Mouse (Mus musculus) erythroblast, embryonic 14.5 days (primary cell): ENCODE results near the gene Sult3a2. TPM values are rescaled to one million over a fixed set of nuclear protein-coding genes. Genes with fewer than 3 reads are reported as not detected.

Source experiments
- H3K27me3 ChIP-seq: 2 replicates; pipeline ENCODE4 v1.6.1; 2012; ENCODE audit warnings: inconsistent platforms; ENCODE audit not compliant: control insufficient read depth
- H3K36me3 ChIP-seq: 2 replicates; pipeline ENCODE4 v1.6.1; 2012; ENCODE audit warnings: mild to moderate bottlenecking, inconsistent platforms; ENCODE audit not compliant: control insufficient read depth
- H3K4me1 ChIP-seq: 2 replicates; pipeline ENCODE4 v1.6.1; 2012; ENCODE audit warnings: inconsistent platforms; ENCODE audit not compliant: control insufficient read depth
- H3K4me3 ChIP-seq: replicated peaks from 2 replicates; pipeline ENCODE3; 2012; ENCODE audit warnings: moderate library complexity, mild to moderate bottlenecking, inconsistent platforms
- H3K9me3 ChIP-seq: 2 replicates; pipeline ENCODE4 v1.6.1; 2012; ENCODE audit warnings: low read length, inconsistent platforms, mixed read lengths; ENCODE audit not compliant: control insufficient read depth
- GATA1 ChIP-seq: IDR thresholded peaks from 2 replicates; pipeline ENCODE4 v1.6.1; 2012; ENCODE audit warnings: low read length, inconsistent platforms, mixed read lengths
- TAL1 ChIP-seq: IDR thresholded peaks from 3 replicates; pipeline ENCODE4 v1.6.1; 2012; ENCODE audit warnings: low read length, inconsistent platforms, mixed read lengths
- polyA plus RNA-seq: library from polyadenylated mRNA; stranded (reverse); fragments of >175 nt; gene quantifications from 2 replicates; pipeline ENCODE4 v1.2.3, GENCODE M21; 2012

Gene Sult3a2
- polyA plus RNA-seq, 1 experiment = not detected

DNA sequence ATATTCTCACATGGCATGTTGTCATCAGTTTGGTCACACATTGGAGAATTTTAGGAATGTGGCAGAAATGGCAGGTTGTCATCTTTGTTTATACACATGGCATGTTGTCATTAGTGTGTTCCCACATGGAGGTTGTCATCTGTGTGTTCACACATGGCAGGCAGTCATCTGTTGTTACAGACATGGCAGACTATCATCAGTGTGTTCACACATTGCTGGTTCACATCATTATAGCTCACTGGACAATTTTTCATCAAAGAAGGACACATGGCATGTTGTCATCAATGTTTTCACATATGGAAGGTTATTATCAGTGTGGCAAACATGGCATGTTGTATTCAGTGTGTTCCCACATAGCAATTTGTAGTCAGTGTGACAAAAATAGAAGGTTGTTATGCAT is 53.3 kb downstream of the Sult3a2 start:
- Histone ChIP-seq H3K9me3 (peaks cover 24% of the 10 kb centered on the region), H3K36me3 (no peaks in the 10 kb centered on the region), H3K4me1 (no peaks in the 10 kb centered on the region), H3K27me3 (no peaks in the 10 kb centered on the region), H3K4me3 (no peak overlapping the region)
- TF ChIP-seq GATA1 (no peak), TAL1 (no peak)

DNA sequence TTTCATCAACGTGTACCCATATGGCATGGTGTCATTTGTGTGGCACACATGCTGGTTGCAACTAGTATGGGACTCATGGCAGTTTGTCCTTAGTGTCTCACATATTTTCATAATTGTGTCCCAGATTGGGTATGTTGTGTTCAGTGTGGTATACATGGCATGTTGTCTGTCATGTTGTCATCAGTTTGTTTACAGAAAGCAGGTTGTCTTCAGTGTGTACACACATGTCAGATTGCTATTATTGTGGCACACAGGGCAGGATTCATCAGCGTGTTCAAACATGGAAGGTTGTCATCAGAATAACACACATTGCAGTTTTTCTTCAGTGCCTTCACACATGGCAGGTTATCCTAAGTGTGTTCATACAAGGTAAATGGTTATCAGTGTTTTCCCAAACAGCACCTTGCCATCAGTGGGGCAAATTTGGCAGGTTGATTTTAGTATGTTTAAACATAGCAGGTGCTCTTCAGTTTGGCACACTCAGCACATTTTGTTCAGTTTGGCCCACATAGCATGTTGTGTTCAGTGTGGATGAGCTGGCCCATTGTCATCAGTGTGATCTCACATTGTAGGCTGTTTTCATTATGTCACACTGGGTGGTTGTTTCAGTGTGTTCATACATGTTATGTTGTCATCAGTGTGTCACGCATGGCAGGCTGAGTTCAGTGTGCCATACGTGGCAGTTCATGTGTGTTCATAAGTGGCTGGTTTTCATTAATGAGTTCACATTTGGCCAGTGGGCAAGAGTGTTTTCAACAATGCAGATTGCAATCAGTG is 53.9 kb downstream of the Sult3a2 start:
- no peaks in the 10 kb centered on the region for H3K27me3 ChIP-seq
- peaks cover 23% of the 10 kb centered on the region for H3K9me3 ChIP-seq
- H3K4me3 ChIP-seq = no peak overlapping the region
- no peaks in the 10 kb centered on the region for H3K4me1 ChIP-seq
- no peaks in the 10 kb centered on the region for H3K36me3 ChIP-seq
- no peak for TF ChIP-seq GATA1
- TF ChIP-seq TAL1 = no peak

DNA sequence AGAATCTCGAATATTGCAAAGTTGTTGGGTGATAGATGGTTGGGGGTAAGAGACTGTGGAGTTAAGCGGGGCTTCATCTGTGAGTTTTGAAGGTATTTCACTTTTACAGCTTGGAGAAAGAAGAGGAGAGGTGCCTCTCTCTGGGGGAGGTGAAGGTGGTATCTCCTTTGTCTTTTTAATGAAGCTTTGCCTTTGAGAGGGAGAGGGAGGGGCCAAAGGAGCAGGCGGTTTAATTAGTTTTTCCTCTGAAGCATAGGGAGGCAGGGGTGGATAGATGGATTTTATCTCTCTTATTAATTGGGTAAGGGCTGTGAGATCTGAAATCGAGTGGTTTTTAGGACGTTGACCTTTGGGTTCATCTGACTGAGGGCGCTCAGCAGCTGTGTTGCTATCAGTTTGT is 62.7 kb downstream of the Sult3a2 start:
- Histone ChIP-seq H3K9me3 (peaks cover 6% of the 10 kb centered on the region; the same call in 1 of the 2 replicates), H3K4me3 (no peak overlapping the region), H3K4me1 (no peaks in the 10 kb centered on the region), H3K36me3 (no peaks in the 10 kb centered on the region), H3K27me3 (no peaks in the 10 kb centered on the region)
- TF ChIP-seq GATA1 (no peak), TAL1 (no peak)

DNA sequence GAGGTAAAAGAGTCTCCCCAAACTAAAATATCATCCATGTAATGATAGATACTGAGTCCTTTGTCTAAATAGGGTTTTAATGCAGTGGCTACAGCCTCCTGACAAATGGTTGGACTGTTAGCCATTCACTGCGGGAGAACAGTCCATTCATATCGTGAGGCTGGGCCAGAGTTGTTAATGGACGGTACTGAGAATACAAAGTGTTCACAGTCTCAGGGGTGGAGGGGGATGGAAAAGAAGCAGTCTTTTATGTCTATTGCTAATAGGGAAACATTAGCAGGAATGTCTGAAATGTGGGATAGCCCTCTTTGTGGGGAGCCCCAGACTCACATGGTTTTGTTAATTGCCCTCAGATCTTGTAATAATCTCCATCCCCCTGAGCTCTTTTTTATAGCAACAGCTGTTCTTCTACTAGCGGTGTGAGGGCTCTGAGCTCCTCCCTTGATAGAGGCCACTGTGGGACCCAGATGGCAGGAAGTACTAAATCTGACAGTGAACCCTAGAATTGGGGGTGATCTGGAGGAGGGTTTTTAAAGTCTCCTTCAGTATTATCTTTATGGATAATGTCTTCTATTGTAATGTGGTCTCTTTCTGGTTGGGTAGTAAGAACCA is 64.6 kb downstream of the Sult3a2 start:
- Histone ChIP-seq H3K4me1 (no peaks in the 10 kb centered on the region), H3K4me3 (no peak overlapping the region), H3K9me3 (peaks cover 11% of the 10 kb centered on the region; the same call in 1 of the 2 replicates), H3K27me3 (no peaks in the 10 kb centered on the region), H3K36me3 (no peaks in the 10 kb centered on the region)
- no peak for TF ChIP-seq TAL1
- TF ChIP-seq GATA1 = no peak

Other genes starting within 250 kb of the Sult3a2 start
- gene Clvs2, start 161.9 kb downstream of the Sult3a2 start, polyA plus RNA-seq = 0.01 TPM in 1 of 2 replicates, not detected in the other
- gene Sult3a1, start 71.0 kb upstream of the Sult3a2 start, polyA plus RNA-seq = not detected in 2 replicates
- gene Rsph4a, start 118.4 kb upstream of the Sult3a2 start, polyA plus RNA-seq = not detected in 2 replicates
- gene Zup1, start 164.6 kb upstream of the Sult3a2 start, polyA plus RNA-seq = 0.05 and 0.23 TPM in 2 replicates
- gene Rwdd1, start 232.9 kb upstream of the Sult3a2 start, polyA plus RNA-seq = 2.7 and 3.2 TPM in 2 replicates